Mouse (Mus musculus): ENCODE data around the gene Snx14. TPM values are rescaled to one million over a fixed set of nuclear protein-coding genes. Genes with fewer than 3 reads are reported as not detected.

Snx14 gene
- total and polyA plus RNA-seq, 3 experiments = 11.1 to 83.1 (median 16.9) TPM

- 0 out of 4 replicates have a peak, but pooled peaks cover 0 to 2% of the 10 kb centered on the region in 2 experiments for H3K36me3 ChIP-seq (ENCODE audit: control insufficient read depth in 1 of 2, insufficient read depth in 2 of 2, low read length in 2 of 2)
- TF ChIP-seq GATA1 (IDR thresholded peaks at IDR 0.05; ENCODE audit: low read depth, low read length) = no peak
Measured at GRCm38 (mm10) chr9:88373001-88373400, 65.8 kb downstream of the Snx14 start.

GRCm38 (mm10) chr9:88371201-88371600 lies 67.6 kb downstream of the Snx14 start:
- Histone ChIP-seq H3K4me3 (ENCODE audit: control insufficient read depth in 1 of 2, insufficient read depth in 1 of 2, low read depth in 2 of 2, low read length in 2 of 2) (no peak overlapping the region), H3K36me3 (ENCODE audit: control insufficient read depth in 1 of 2, insufficient read depth in 2 of 2, low read length in 2 of 2) (0 out of 4 replicates have a peak, but pooled peaks cover 0 to 2% of the 10 kb centered on the region in 2 experiments), H3K4me1 (ENCODE audit: control insufficient read depth in 1 of 2, insufficient read depth in 2 of 2, low read length in 2 of 2) (peaks cover 0 to 6% of the 10 kb centered on the region in 2 experiments; a peak in 1 of 4 replicates), H3K79me2 (ENCODE audit: control insufficient read depth, insufficient read depth, low read length, poor library complexity) (no peaks in the 10 kb centered on the region), H3K27ac (ENCODE audit: control insufficient read depth, low read depth, low read length) (no peak overlapping the region), H3K9me3 (replicated peaks; ENCODE audit: insufficient read depth, low read length) (no peaks in the 10 kb centered on the region), H3K27me3 (ENCODE audit: control insufficient read depth in 1 of 2, insufficient read depth in 2 of 2, low read length in 2 of 2) (no peaks in the 10 kb centered on the region), H3K9ac (ENCODE audit: control insufficient read depth, low read depth, low read length, poor library complexity, severe bottlenecking) (no peak overlapping the region)
- no peak for TF ChIP-seq TBP (IDR thresholded peaks at IDR 0.05; ENCODE audit: low read depth, low read length)
- TF ChIP-seq NELFE (IDR thresholded peaks at IDR 0.05; ENCODE audit: low read depth, low read length) = no peak
- no peak for TF ChIP-seq GABPA (IDR thresholded peaks at IDR 0.05; ENCODE audit: low read depth, low read length)
- no peak for TF ChIP-seq ZMIZ1 (IDR thresholded peaks at IDR 0.05; ENCODE audit: low read depth, low read length)
- no peak for TF ChIP-seq ELF1 (IDR thresholded peaks at IDR 0.05; ENCODE audit: low read depth, low read length)
- TF ChIP-seq HCFC1 (IDR thresholded peaks at IDR 0.05; ENCODE audit: low read depth, low read length) = no peak
- no peak for TF ChIP-seq JUND (IDR thresholded peaks at IDR 0.05; ENCODE audit: low read depth, low read length)
- TF ChIP-seq USF2 (IDR thresholded peaks at IDR 0.05; ENCODE audit: borderline replicate concordance in 1 of 2, insufficient read depth in 1 of 2, low read depth in 1 of 2, low read length in 2 of 2) = no peak
- TF ChIP-seq TAL1 (IDR thresholded peaks at IDR 0.05; ENCODE audit: low read length) = no peak
- no peak for DNase-seq (ENCODE audit: low read depth, low spot score)

More at GRCm38 (mm10) chr9:88373001-88373400, 65.8 kb downstream of the Snx14 start:
- Histone ChIP-seq H3K4me1 (ENCODE audit: control insufficient read depth in 1 of 2, insufficient read depth in 2 of 2, low read length in 2 of 2) (peaks cover 0 to 6% of the 10 kb centered on the region in 2 experiments; a peak in 2 of 4 replicates), H3K4me3 (ENCODE audit: control insufficient read depth in 1 of 2, insufficient read depth in 1 of 2, low read depth in 2 of 2, low read length in 2 of 2) (no peak overlapping the region), H3K27me3 (ENCODE audit: control insufficient read depth in 1 of 2, insufficient read depth in 2 of 2, low read length in 2 of 2) (no peaks in the 10 kb centered on the region), H3K9me3 (replicated peaks; ENCODE audit: insufficient read depth, low read length) (no peaks in the 10 kb centered on the region), H3K79me2 (ENCODE audit: control insufficient read depth, insufficient read depth, low read length, poor library complexity) (no peaks in the 10 kb centered on the region), H3K27ac (ENCODE audit: control insufficient read depth, low read depth, low read length) (no peak overlapping the region), H3K9ac (ENCODE audit: control insufficient read depth, low read depth, low read length, poor library complexity, severe bottlenecking) (no peak overlapping the region)
- no peak for DNase-seq (ENCODE audit: low read depth, low spot score)

GRCm38 (mm10) chr9:88369666-88370065 lies 69.1 kb downstream of the Snx14 start:
- no peaks in the 10 kb centered on the region for H3K9me3 ChIP-seq (replicated peaks; ENCODE audit: insufficient read depth, low read length)
- H3K79me2 ChIP-seq (ENCODE audit: control insufficient read depth, insufficient read depth, low read length, poor library complexity) = no peaks in the 10 kb centered on the region
- no peak for DNase-seq (ENCODE audit: low read depth, low spot score)
- 0 out of 4 replicates have a peak, but pooled peaks cover 0 to 2% of the 10 kb centered on the region in 2 experiments for H3K36me3 ChIP-seq (ENCODE audit: control insufficient read depth in 1 of 2, insufficient read depth in 2 of 2, low read length in 2 of 2)
- H3K4me1 ChIP-seq (ENCODE audit: control insufficient read depth in 1 of 2, insufficient read depth in 2 of 2, low read length in 2 of 2) = peaks cover 0 to 6% of the 10 kb centered on the region in 2 experiments; a peak in 1 of 4 replicates
- H3K27ac ChIP-seq (ENCODE audit: control insufficient read depth, low read depth, low read length) = no peak overlapping the region
- TF ChIP-seq NELFE (IDR thresholded peaks at IDR 0.05; ENCODE audit: low read depth, low read length) (no peak), E2F4 (IDR thresholded peaks at IDR 0.05; ENCODE audit: borderline replicate concordance, low read depth, low read length) (no peak), ELF1 (IDR thresholded peaks at IDR 0.05; ENCODE audit: low read depth, low read length) (no peak), HCFC1 (IDR thresholded peaks at IDR 0.05; ENCODE audit: low read depth, low read length) (no peak), CTCF (IDR thresholded peaks at IDR 0.05 in 2 of 3, conservative IDR thresholded peaks at IDR 0.05 in 1 of 3; ENCODE audit: control insufficient read depth in 1 of 3, insufficient read depth in 1 of 3, low read depth in 2 of 3, low read length in 3 of 3, poor library complexity in 1 of 3, severe bottlenecking in 1 of 3) (no peak), USF2 (IDR thresholded peaks at IDR 0.05; ENCODE audit: borderline replicate concordance in 1 of 2, insufficient read depth in 1 of 2, low read depth in 1 of 2, low read length in 2 of 2) (no peak), BHLHE40 (IDR thresholded peaks at IDR 0.05; ENCODE audit: borderline replicate concordance, low read depth, low read length) (no peak), MAFK (IDR thresholded peaks at IDR 0.05; ENCODE audit: borderline replicate concordance, low read depth, low read length) (no peak), RCOR1 (IDR thresholded peaks at IDR 0.05; ENCODE audit: low read depth, low read length) (no peak), MAX (IDR thresholded peaks at IDR 0.05; ENCODE audit: low read length) (no peak), ZNF384 (IDR thresholded peaks at IDR 0.05; ENCODE audit: low read depth, low read length) (no peak)
- no peaks in the 10 kb centered on the region for H3K27me3 ChIP-seq (ENCODE audit: control insufficient read depth in 1 of 2, insufficient read depth in 2 of 2, low read length in 2 of 2)
- H3K4me3 ChIP-seq (ENCODE audit: control insufficient read depth in 1 of 2, insufficient read depth in 1 of 2, low read depth in 2 of 2, low read length in 2 of 2) = no peak overlapping the region
- no peak overlapping the region for H3K9ac ChIP-seq (ENCODE audit: control insufficient read depth, low read depth, low read length, poor library complexity, severe bottlenecking)
